Mouse (Mus musculus) cerebellum, postnatal 36 days (tissue): ENCODE measurements around the gene Olfr987.
"Not testable (repeated sequence)": the region's sequence is repeated elsewhere in the genome, so short reads cannot be mapped to it uniquely, and the experiment has no call there.

ENCODE experiments used
- DNase-seq, 2 experiments: peaks; one replicate each; pipeline ENCODE4 v3.0.0; 2021 to 2022; ENCODE audit warnings: mixed read lengths in 2 of 2

The Olfr987 gene

DNA sequence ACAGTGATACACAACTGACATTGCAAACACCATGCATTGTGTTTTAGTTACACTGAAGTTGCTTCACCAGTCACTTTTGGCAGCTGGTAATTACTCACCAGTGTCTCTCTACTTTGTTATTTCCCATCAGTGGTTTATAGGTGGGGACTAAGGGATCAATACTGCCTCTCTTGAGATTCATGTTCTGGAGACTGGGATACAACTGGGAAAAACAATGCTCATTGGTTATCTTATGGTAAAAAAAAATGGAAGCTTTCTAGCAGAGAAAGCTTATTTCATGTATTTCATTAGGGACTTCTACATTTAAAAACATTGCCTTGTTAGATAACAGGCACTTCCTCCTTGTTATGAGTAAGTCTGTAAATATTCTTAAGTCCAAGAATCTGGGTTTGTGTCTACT lies at the start of gene Olfr987:
Gene Olfr987 (minus strand): TSS at position 101 of the 400 bp plus-strand sequence.
- DNase-seq: not testable (repeated sequence)

DNA sequence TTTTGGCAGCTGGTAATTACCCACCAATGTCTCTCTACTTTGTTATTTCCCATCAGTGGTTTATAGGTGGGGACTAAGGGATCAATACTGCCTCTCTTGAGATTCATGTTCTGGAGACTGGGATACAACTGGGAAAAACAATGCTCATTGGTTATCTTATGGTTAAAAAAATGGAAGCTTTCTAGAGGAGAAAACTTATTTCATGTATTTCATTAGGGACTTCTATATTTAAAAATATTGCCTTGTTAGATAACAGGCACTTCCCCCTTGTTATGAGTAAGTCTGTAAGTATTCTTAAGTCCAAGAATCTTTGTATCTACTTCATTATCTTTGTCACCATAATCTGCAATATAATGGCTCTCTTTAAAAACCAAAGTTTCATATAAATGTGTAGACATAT lies 24.0 kb upstream of the Olfr987 start, which contains the start of gene Olfr988:
Gene Olfr988 (minus strand): TSS at position 101 of the 400 bp plus-strand sequence.
- DNase-seq: not testable (repeated sequence)

DNA sequence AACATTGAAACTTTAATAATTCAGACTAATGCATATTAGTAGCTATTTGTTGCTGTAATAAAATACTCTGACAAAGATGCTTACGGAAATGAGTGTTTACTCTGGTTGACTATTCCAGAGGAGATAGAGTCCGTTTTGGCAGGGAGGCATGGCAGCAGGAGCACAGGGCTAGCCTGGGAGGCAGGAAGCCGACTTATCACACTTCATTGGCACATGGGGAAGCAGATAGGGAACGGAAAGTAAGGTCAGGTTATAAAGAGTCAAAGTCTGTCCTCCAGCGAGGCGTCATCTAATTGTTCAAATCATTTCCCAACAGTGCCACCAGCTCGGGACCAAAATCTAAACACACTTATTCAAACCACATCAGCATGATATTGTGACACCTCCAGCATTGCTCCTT lies 857 bp upstream of the Olfr987 start:
- DNase-seq: no peak

DNA sequence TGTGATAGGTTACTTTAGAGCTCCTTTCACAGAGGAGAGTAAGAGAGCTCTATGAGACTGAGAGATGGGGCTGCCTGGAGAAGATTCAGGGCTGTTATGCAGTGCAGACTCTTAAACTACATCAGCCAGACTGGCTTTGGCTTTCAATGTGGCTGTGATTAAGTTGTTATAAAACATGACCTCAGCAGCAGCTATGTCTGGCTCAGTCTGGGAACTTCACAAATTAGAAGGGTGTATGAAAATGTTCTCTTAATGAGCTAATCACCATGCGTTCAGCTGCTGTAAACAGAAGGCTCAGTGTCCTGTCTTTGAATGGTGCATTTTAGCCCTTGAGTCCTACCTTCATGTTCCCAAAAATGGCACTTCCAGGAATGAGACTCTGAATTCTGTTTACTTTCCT lies 20.0 kb downstream of the Olfr987 start:
- DNase-seq: no peak

DNA sequence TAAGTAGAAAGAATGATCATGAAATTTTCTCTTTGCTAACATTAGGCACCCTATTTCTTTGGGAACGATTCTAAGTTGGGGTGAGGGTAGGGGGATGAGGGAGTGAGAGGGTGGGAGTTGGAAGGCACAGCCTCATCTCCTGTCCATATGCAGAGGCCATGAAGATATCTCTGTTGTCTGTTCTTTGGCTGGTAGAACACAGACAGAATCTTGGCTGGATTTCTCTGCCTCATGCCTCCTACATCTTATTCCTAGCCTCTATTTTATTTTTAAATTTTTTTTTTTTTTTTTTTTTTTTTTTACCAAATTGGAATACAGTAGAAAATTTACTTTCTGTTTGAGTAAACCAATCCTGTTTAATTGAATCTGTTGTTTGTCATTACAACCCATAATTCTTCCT lies 53.7 kb downstream of the Olfr987 start:
- no peak for DNase-seq

DNA sequence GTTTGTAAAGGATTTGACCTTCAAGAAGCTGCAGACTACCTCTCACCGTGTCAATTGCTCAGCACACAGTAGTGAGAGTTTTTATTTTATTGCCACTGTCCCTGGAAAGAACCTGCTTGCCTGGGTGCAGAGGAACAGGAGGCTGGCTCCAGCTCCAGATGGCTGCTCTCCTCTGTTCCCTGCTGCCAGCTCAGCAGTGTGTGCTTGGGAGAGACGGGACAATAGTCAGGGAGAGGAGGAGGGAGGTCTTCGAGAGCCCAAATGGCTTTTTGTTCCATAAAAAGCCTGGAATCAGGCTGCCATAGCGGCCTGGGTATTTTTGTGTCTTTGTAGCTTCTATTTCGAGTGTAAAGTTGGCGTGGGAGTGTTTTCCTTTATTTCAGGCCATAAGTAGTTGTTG lies 54.5 kb downstream of the Olfr987 start:
- DNase-seq: peak; percentile 13 to 23

DNA sequence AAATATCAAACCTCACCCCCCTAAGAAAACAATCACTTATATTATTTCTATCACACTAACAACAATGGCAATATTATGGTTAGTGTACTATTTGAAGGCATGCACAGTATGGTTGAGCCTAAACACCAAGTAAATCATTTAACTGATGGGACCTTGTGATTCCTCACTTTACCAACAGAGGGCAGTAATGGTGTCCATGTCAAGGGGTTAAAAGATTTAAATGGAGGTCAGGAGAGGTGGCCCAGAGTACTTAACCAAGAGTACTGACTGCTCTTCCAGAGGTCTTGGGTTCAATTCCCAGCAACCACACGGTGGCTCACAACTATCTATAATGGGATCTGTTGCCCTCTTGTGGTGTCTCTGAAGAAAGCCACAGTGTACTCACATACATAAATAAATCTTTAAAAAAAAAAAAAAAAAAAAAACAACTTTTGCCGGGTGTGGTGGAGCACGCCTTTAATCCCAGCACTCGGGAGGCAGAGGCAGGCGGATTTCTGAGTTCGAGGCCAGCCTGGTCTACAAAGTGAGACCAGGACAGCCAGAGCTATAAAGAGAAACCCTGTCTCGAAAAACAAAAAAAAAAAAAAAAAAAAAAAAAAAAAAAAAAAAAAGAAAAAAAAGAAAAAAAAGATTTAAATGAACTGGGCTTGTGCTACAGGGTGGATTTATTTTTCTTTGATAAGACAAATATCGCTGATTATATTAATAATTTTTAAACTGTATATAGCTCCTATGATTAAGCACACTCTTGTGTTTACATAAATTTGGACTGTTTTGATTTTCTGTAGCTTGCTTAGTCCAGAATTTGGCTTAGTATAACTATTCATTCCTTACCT lies 55.3 kb downstream of the Olfr987 start:
- no peak for DNase-seq

DNA sequence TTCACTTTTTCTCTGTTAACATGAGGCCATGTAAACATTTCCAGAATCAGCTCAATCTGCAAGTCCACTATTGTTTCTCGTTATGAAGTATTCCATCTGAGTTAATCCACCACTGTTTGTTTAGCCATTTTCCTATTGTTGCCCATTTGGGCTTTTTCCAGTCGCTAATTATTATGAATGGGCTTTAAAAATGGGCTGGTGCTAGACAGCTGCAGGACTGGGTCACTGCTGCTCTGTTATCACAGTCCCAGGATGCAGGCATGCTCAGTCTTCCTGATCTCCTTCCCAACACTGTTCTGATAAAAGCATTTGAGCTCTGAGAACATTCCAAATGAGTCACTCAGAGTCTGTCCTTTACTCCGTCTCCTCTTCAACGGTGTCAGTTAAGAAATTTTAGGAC lies 58.1 kb downstream of the Olfr987 start:
- no peak for DNase-seq
